14 mouse cellular contexts compared by ENCODE assay signal in the genomic region with DNA sequence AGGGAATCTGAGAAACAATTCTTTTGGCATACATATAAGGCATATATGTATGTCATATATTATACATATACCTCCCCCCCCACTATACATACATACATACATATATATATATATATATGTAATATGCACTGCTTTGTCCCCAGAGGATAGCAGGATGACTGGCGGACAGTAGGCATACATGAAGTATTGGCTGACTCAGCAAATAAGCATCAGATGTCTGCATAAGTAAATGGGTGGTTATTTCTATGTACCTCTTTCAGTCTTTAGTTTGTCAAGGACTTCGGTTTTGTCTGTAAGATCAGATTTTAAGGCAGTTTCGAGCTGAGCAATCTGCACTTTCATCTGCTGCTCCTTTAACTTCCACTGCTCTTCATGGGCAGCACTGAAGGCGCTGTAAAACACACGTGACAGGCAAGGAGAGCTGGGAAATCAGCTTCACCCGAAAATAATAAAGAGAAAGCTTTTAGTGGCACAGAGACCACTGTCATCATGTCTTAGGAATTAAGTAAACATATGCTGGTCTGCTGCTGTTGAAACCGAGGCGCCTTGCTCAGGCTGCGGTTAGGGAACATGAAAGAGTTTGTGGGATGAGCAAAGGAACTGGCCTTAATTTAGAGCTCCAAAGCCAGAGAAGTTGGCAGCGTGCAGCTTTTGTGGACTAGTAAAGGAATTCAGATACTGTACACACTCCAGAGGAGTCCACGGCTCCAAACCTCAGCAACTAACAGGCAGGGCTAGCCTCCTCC. TPM values are rescaled to one million over a fixed set of nuclear protein-coding genes. Genes with fewer than 3 reads are reported as not detected.
DNase-seq lines count a peak whose midpoint lies in the region; ATAC-seq and TF ChIP-seq lines count a peak whose summit lies in the region.
"Had no signal": no experiment of that assay in that cellular context is flagged by ENCODE, and none has a peak within 500 bp of the region (broad histone marks: within the 10 kb centered on the region; RNA-seq: fewer than 3 reads in every experiment).

No protein-coding gene starts in this region.

- no peaks in the 10 kb centered on the region for H3K9me3 ChIP-seq in limb, embryonic 14.5 days (ENCODE audit: control insufficient read depth, low read length)

- H3K4me2 ChIP-seq in limb, embryonic 14.5 days (replicated peaks; ENCODE audit: low read depth, low read length, severe bottlenecking) = no peak overlapping the region
- H3K4me2 ChIP-seq: heart, embryonic 13.5 days had no signal

- H3K27me3 ChIP-seq in limb, embryonic 14.5 days (ENCODE audit: control insufficient read depth, insufficient read depth, low read length) = no peaks in the 10 kb centered on the region
- H3K27me3 ChIP-seq: heart, embryonic 13.5 days had no signal

- peak; percentile 15; the same call in 1 of the 2 replicates for ATAC-seq in limb, embryonic 14.5 days (ENCODE audit: low FRiP score, low read depth)

- TF ChIP-seq POLR2A in embryonic fibroblast, embryonic 13.5 days (IDR thresholded peaks at IDR 0.05; ENCODE audit: low read depth, low read length) = no peak
- no peak for TF ChIP-seq POLR2A in limb, embryonic 14.5 days (IDR thresholded peaks at IDR 0.05; ENCODE audit: borderline replicate concordance, extremely low read depth, insufficient read depth, insufficient read length)

- WGBS in limb, embryonic 14.5 days = 50% methylated on average over 11 of the region's 11 CpGs

- no peak for TF ChIP-seq CTCF in embryonic fibroblast, embryonic 13.5 days (IDR thresholded peaks at IDR 0.05; ENCODE audit: borderline replicate concordance, insufficient read depth, low read length)
- no peak for TF ChIP-seq CTCF in layer of hippocampus, adult 2 months (conservative IDR thresholded peaks at IDR 0.05)

- H3K4me3 ChIP-seq in embryonic fibroblast, embryonic 13.5 days (ENCODE audit: insufficient read depth, low read length) = no peak overlapping the region
- H3K4me3 ChIP-seq in limb, embryonic 14.5 days (replicated peaks; ENCODE audit: low read length) = no peak overlapping the region
- H3K4me3 ChIP-seq in layer of hippocampus, adult 2 months = no peak overlapping the region
- H3K4me3 ChIP-seq: heart, embryonic 13.5 days had no signal

- H3K27ac ChIP-seq in embryonic fibroblast, embryonic 13.5 days (ENCODE audit: insufficient read depth, low read length) = peak overlapping the region; percentile 74
- H3K27ac ChIP-seq in limb, embryonic 14.5 days (replicated peaks; ENCODE audit: low read depth, low read length) = no peak overlapping the region
- no peak overlapping the region for H3K27ac ChIP-seq in layer of hippocampus, adult 2 months
- H3K27ac ChIP-seq: heart, embryonic 13.5 days; macrophage had no signal

- no peak overlapping the region for H3K9ac ChIP-seq in limb, embryonic 14.5 days (ENCODE audit: low read depth, low read length, severe bottlenecking)
- H3K9ac ChIP-seq: heart, embryonic 13.5 days had no signal

- H3K36me3 ChIP-seq in limb, embryonic 14.5 days (ENCODE audit: control insufficient read depth, insufficient read depth, low read length) = no peaks in the 10 kb centered on the region

- peak; percentile 17 to 22 for DNase-seq in frontal cortex, postnatal 36 days (ENCODE audit: low spot score in 2 of 2)
- DNase-seq in frontal cortex, adult 2 months (ENCODE audit: extremely low spot score in 1 of 2, low spot score in 1 of 2) = no peak
- DNase-seq in 3134 (ENCODE audit: extremely low read depth, insufficient read length, low spot score) = peak; percentile 51
- DNase-seq in limb, embryonic 14.5 days (ENCODE audit: low spot score) = peak; percentile 36
- DNase-seq in neural tube, embryonic 10.5 days (ENCODE audit: extremely low spot score, low spot score) = no peak
- no peak for DNase-seq in MN1 (ENCODE audit: low spot score)
- no peak for DNase-seq in layer of hippocampus, adult 2 months (ENCODE audit: low spot score in 2 of 2)
- DNase-seq: adrenal gland, postnatal 36 days; B cell, adult 2 months; cerebellum, adult 8-10 months; kidney, postnatal 25 days had no signal

- peaks cover 5% of the 10 kb centered on the region for H3K4me1 ChIP-seq in embryonic fibroblast, embryonic 13.5 days (ENCODE audit: control insufficient read depth, insufficient read depth, low read length)
- H3K4me1 ChIP-seq in limb, embryonic 14.5 days (ENCODE audit: control insufficient read depth, insufficient read depth, low read length) = peaks cover 10% of the 10 kb centered on the region; the same call in 1 of the 2 replicates

RNA-seq across cellular contexts. Expression of a gene that starts 32.4 kb away (rescaled TPM):
- polyA plus RNA-seq in frontal cortex, adult 2 months (2012; rRNA removed) = 7.2 and 8.9 TPM in 2 replicates
- 8.7 and 9.2 TPM in 2 replicates for polyA plus RNA-seq in embryonic fibroblast, embryonic 13.5 days (2011; ENCODE audit: insufficient read length, low read depth, missing spikeins)
- 6.8 and 7.7 TPM in 2 replicates for polyA plus RNA-seq in limb, embryonic 14.5 days (2012; rRNA removed)
- polyA plus RNA-seq in limb, embryonic 14.5 days (2014; fragmentation: Nextera tagmentation; extraction: Ambion mirVana) = 16.5 and 18.7 TPM in 2 replicates
- total RNA-seq in layer of hippocampus, adult 2 months (2021) = 10 to 100 TPM; 21.6 to 25.4 TPM

RNA-seq across cellular contexts. Expression of a gene that starts 32.7 kb away (rescaled TPM):
- 104 and 112 TPM in 2 replicates for polyA plus RNA-seq in frontal cortex, adult 2 months (2012; rRNA removed)
- polyA plus RNA-seq in embryonic fibroblast, embryonic 13.5 days (2011; ENCODE audit: insufficient read length, low read depth, missing spikeins) = 59.2 and 71.5 TPM in 2 replicates
- 75.9 and 80.0 TPM in 2 replicates for polyA plus RNA-seq in limb, embryonic 14.5 days (2012; rRNA removed)
- 107 and 117 TPM in 2 replicates for polyA plus RNA-seq in limb, embryonic 14.5 days (2014; fragmentation: Nextera tagmentation; extraction: Ambion mirVana)
- total RNA-seq in layer of hippocampus, adult 2 months (2021) = 100 to 1,000 TPM; 146 to 151 TPM

Comparison
In these comparisons a context has a peak if more than half of its experiments do, and no peak if none do; other contexts are left out.
1. DNase-seq: peak in frontal cortex, postnatal 36 days (2 of 2), 3134 (single experiment) and limb, embryonic 14.5 days (single experiment); none in frontal cortex, adult 2 months (0 of 2), neural tube, embryonic 10.5 days (single experiment), MN1 (single experiment) and layer of hippocampus, adult 2 months (0 of 2).